Mouse (Mus musculus) brain, adult 2 months (tissue): ENCODE data around the gene Alk.

Experiments used
- DNase-seq: peaks from one replicate; pipeline ENCODE4 v3.0.0; 2011; ENCODE audit warnings: low read depth, low spot score

Gene Alk

GRCm38 (mm10) chr17:71881369-71881768 lies 723.1 kb downstream of the Alk start:
- no peak for DNase-seq

- DNase-seq: no peak
Measured at GRCm38 (mm10) chr17:71875492-71875891, 728.9 kb downstream of the Alk start.

GRCm38 (mm10) chr17:71874795-71875194 lies 729.6 kb downstream of the Alk start:
- DNase-seq: no peak

GRCm38 (mm10) chr17:71874077-71874476 lies 730.4 kb downstream of the Alk start:
- DNase-seq: peak; percentile 68

GRCm38 (mm10) chr17:71872976-71873375 lies 731.5 kb downstream of the Alk start:
- DNase-seq: peak; percentile 14

- DNase-seq: no peak
Measured at GRCm38 (mm10) chr17:71871981-71872380, 732.4 kb downstream of the Alk start.

- DNase-seq: no peak
Measured at GRCm38 (mm10) chr17:71870641-71871040, 733.8 kb downstream of the Alk start.

- DNase-seq: no peak
Measured at GRCm38 (mm10) chr17:71870232-71870621, 734.2 kb downstream of the Alk start.

- peak; percentile 24 for DNase-seq
Measured at GRCm38 (mm10) chr17:71869372-71870231, 734.8 kb downstream of the Alk start.

- peak; percentile 76 for DNase-seq
Measured at GRCm38 (mm10) chr17:71868828-71869227, 735.6 kb downstream of the Alk start.

- DNase-seq: no peak
Measured at GRCm38 (mm10) chr17:71867892-71868291, 736.5 kb downstream of the Alk start.

GRCm38 (mm10) chr17:71865437-71865836 lies 739.0 kb downstream of the Alk start:
- DNase-seq: no peak

GRCm38 (mm10) chr17:71864039-71864438 lies 740.4 kb downstream of the Alk start:
- no peak for DNase-seq

- no peak for DNase-seq
Measured at GRCm38 (mm10) chr17:71862895-71863294, 741.5 kb downstream of the Alk start.

GRCm38 (mm10) chr17:71862184-71862583 lies 742.2 kb downstream of the Alk start:
- no peak for DNase-seq

GRCm38 (mm10) chr17:71831960-71832359 lies 772.5 kb downstream of the Alk start:
- DNase-seq: no peak

- DNase-seq: no peak
Measured at GRCm38 (mm10) chr17:71828647-71829414, 775.6 kb downstream of the Alk start.

- DNase-seq: no peak
Measured at GRCm38 (mm10) chr17:71827627-71828026, 776.8 kb downstream of the Alk start.

GRCm38 (mm10) chr17:71826603-71827002 lies 777.8 kb downstream of the Alk start:
- DNase-seq: peak; percentile 72

GRCm38 (mm10) chr17:71823622-71824306 lies 780.7 kb downstream of the Alk start:
- DNase-seq: no peak
